Mouse (Mus musculus) large intestine, adult 2 months (tissue): ENCODE measurements around the gene Clcn1. TPM values are rescaled to one million over a fixed set of nuclear protein-coding genes. Genes with fewer than 3 reads are reported as not detected.

Experiments used
- DNase-seq: peaks from one replicate; pipeline ENCODE4 v3.0.0-alpha.2; 2012; ENCODE audit warnings: low read depth, low spot score
- WGBS: fragments of 180-500 bp; shearing (Covaris S2); methylation state at CpG from one replicate; pipeline ENCODE4 v1.1.7; 2018; 5-methylcytosine and 5-hydroxymethylcytosine counted together
- polyA plus RNA-seq: library from polyadenylated mRNA; depleted of rRNA; stranded (reverse); fragments of >200 nt; gene quantifications from 2 replicates; pipeline ENCODE4 v1.2.3, GENCODE M21; 2012

Gene Clcn1
- polyA plus RNA-seq, 1 experiment, result 0.31 TPM

- 40% methylated on average over 12 of the region's 12 CpGs for WGBS
- DNase-seq, result no peak
Measured at GRCm38 (mm10) chr6:42348281-42349005, 62.0 kb downstream of the Clcn1 start.

- WGBS, result under 1% methylated on average over 11 of the region's 11 CpGs
- no peak for DNase-seq
Measured at GRCm38 (mm10) chr6:42349006-42349425, 62.5 kb downstream of the Clcn1 start.

GRCm38 (mm10) chr6:42349426-42350020, 63.0 kb downstream of the Clcn1 start, which contains the start of gene Zyx:
Gene Zyx (plus strand): TSS chr6:42349630.
- DNase-seq, result no peak
- WGBS, result under 1% methylated on average over 33 of the region's 36 CpGs

GRCm38 (mm10) chr6:42350021-42350967, 63.8 kb downstream of the Clcn1 start:
- WGBS, result 1% methylated on average over 72 of the region's 72 CpGs
- no peak for DNase-seq

GRCm38 (mm10) chr6:42350968-42351775, 64.7 kb downstream of the Clcn1 start:
- WGBS, result 34% methylated on average over 13 of the region's 13 CpGs
- DNase-seq, result no peak

- 43% methylated on average over 7 of the region's 7 CpGs for WGBS
- peak; percentile 64 for DNase-seq
Measured at GRCm38 (mm10) chr6:42351776-42352485, 65.4 kb downstream of the Clcn1 start.

GRCm38 (mm10) chr6:42352486-42352846, 66.0 kb downstream of the Clcn1 start:
- DNase-seq, result no peak
- WGBS, result 75% methylated on average over 1 of the region's 1 CpGs

GRCm38 (mm10) chr6:42353180-42353579, 66.7 kb downstream of the Clcn1 start:
- no peak for DNase-seq
- WGBS, result 66% methylated on average over 8 of the region's 8 CpGs

- no peak for DNase-seq
- WGBS, result 35% methylated on average over 11 of the region's 11 CpGs
Measured at GRCm38 (mm10) chr6:42354076-42355019, 67.9 kb downstream of the Clcn1 start.

GRCm38 (mm10) chr6:42355366-42355765, 68.9 kb downstream of the Clcn1 start:
- 88% methylated on average over 6 of the region's 6 CpGs for WGBS
- DNase-seq, result no peak

- WGBS, result 94% methylated on average over 13 of the region's 13 CpGs
- no peak for DNase-seq
Measured at GRCm38 (mm10) chr6:42355794-42356600, 69.5 kb downstream of the Clcn1 start.

GRCm38 (mm10) chr6:42356913-42357312, 70.4 kb downstream of the Clcn1 start:
- no peak for DNase-seq
- WGBS, result 30% methylated on average over 5 of the region's 5 CpGs

- WGBS, result 69% methylated on average over 6 of the region's 6 CpGs
- DNase-seq, result no peak
Measured at GRCm38 (mm10) chr6:42357901-42358300, 71.4 kb downstream of the Clcn1 start.

GRCm38 (mm10) chr6:42358901-42359300, 72.4 kb downstream of the Clcn1 start:
- no peak for DNase-seq
- 92% methylated on average over 12 of the region's 12 CpGs for WGBS

GRCm38 (mm10) chr6:42359364-42360147, 73.1 kb downstream of the Clcn1 start:
- DNase-seq, result no peak
- WGBS, result 72% methylated on average over 9 of the region's 9 CpGs

GRCm38 (mm10) chr6:42360231-42360840, 73.9 kb downstream of the Clcn1 start:
- no peak for DNase-seq
- 89% methylated on average over 6 of the region's 6 CpGs for WGBS
